Mouse (Mus musculus) spleen, adult 12 weeks (tissue): ENCODE measurements around the gene Cul4b.
"Not testable (repeated sequence)": the region's sequence is repeated elsewhere in the genome, so short reads cannot be mapped to it uniquely, and the experiment has no call there.

Experiments used
- DNase-seq: peaks from one replicate; pipeline ENCODE4 v3.0.0; 2022; ENCODE audit warnings: low spot score

The Cul4b gene

DNA sequence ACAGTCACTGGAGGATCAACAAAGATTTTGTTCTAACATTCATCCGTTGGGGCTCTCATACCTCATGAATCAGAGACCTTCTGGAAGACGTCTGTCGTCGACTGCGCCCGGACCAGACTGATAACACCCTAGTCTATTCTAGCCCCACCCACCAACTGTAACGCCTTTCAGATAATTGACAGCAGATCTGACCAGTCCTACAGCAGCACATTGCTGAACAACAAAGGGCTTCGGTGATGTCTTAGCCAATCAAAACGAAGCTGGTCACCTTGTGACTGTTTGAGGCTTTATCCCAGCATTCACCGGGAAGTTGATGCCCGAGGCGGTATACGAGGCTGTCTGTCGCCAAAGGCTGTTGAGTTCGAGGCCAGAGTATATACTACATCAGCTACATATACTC is at the start of gene Cul4b:
TSS of gene Cul4b (minus strand) at position 119 of the 400 bp plus-strand sequence.
- peak; percentile 4 for DNase-seq

DNA sequence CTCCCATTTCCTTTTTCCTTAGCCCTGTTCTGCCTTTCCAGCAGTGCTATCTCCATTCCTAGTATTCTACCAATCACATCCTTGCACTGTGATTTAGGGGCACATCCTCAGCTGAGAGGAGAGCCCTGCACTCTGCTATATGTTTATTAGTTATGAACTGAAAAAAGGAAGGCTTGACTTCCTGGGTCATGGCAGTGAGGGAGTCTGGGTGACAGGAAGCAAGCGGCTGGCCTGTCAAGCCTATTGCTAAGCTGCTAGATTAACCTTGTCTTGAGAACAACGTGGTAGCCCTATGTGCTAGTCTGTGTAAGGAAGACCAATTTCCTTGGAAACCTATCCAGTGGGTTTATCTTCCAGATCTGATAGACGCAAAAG is 25.0 kb upstream of the Cul4b start:
- DNase-seq: no peak

DNA sequence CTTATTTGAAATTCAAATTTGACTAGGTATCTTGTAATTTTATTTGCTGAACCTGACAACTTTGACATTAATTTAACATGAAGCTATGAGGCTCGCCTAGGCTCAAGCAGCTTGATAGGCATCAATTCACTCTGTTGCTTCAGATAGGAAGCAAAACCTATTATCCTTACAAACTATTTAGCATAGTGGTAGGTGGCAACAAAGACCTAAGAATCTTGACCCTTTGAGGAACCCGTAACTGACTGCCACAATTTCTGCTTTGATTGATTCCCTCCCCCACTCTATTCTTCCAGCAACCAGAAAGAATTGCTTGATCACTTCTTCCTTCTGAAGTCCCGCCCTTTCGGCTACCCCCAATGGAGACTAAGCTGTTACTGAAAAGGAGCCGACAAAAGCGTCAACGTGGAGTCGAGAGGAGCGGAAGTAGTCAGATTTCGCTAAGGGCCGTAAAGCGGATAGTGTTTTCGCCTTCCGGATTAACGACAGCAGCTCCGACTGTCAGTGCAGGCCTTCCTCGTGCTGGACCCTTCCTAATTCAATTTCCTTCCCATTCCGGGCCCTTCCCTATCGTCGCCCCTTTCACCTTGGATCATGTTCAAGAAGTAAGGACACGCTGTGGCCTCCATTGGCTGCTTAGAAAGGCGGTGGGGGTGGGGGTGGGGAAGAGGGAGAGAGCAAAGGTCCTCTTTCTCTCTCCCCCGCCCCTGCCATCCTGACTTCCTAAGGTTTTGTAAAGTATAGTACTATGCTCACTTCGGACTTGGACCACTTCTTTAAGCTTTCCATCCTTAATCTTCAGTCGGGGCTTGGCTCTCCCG is 24.4 kb upstream of the Cul4b start, which contains the start of gene Mcts1:
TSS of gene Mcts1 (plus strand) at position 402 of the 818 bp plus-strand sequence.
- peak; percentile 47 for DNase-seq

DNA sequence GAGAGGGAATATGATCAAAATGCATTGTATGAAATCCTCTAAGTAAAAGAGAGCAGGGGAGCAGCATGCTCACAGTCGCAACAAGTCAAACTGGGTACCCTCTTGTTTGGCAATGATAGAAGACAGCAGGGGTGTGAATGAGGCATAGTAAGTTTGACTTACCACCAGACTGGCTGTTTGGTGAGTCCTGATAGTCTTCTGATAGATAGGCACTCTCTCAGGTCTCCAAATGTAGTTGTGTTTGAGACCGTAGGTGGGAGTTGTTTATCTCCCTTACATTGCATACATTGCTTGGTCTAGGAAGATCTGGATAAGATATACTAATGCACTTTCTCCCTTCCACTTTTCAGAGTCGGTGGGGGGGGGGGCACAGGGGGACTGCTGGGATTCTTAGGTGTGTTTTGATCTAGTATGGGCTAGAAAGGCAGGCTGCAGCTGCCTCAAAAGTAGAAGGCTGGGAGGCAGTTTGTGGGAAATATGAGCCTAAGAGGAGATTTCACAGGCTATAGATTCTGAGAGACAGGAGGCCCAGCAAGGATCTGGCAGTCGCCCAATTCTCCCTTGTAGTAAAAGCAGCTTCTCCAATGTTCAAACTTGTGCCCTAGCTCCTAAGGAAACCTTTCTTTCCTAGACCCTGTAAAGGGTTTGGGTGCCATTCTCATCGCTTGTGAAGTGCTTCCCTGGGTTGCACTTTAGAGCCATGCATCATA is 17.3 kb upstream of the Cul4b start:
- no peak for DNase-seq

DNA sequence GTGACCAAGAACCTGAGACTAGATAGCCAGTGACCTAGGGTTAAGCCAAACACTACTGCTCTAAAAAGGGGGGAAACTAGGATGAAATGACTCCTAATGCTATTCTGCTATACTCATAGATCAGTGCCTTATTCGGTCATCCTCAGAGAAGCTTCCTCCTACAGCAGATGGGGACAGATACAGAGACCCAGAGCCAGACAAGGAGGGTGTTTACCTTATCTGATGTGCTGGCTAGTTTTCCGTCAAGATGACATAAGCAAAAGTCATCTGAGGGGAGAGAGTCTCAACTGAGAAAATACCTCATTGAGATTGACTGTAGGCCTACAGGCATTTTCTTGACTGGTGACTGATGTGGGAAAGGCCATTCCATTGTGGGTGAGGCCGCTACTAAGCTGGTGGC is 15.8 kb upstream of the Cul4b start:
- DNase-seq: no peak

DNA sequence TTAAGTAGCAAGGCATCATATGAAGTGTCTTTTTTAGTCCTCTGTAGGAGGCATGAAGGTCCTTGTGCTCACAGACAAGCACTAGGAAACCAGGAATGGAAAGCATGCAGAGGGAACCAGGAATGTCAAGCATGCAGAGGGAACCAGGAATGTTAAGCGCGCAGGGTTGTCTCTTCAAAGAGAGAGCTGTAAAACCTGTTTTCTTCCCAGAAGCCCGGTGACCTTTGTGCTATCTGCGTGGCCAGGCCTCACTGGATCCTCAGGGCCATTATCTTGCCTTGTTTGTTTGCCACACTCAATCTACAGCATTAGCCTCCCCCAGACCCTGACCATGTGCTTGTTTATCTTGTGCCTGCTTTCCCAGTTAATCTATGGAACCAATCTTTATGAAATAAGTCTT is 13.8 kb upstream of the Cul4b start:
- no peak for DNase-seq

DNA sequence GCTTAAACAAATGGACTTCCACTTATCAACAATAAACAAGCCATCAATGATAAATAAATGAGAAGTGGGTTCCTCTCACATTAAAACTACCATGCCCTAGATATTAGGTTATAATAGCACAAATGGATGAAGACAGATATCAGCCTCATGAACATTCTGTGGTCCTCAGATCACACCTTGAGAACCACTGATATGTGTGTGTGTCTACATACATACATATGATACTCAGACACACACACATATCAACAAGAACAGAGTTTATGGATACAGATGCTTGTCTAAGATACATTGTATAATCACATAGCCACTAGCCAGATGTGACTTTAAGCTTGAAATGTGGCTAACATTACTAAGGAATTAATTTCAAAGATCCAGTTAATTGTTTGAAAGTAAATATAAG is 7.3 kb upstream of the Cul4b start:
- DNase-seq: no peak

DNA sequence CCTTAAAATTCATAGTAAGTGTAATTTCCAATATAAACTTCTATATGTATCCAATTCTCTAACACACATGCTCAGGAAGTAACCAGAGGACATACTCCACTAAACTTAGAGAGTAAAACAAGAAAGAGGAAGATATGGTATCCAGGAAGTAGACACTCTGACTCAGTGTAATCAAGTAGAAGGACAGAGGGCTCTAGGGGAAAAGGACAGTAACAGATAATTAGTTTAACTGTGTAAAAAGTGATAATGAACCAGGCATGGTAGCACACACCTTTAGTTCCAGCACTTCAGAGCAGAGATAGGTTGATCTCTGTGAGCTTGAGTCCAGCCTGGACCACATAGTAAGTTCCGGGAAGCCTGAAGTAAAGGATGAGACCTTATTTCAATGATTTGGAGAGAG is 5.1 kb upstream of the Cul4b start:
- no peak for DNase-seq

DNA sequence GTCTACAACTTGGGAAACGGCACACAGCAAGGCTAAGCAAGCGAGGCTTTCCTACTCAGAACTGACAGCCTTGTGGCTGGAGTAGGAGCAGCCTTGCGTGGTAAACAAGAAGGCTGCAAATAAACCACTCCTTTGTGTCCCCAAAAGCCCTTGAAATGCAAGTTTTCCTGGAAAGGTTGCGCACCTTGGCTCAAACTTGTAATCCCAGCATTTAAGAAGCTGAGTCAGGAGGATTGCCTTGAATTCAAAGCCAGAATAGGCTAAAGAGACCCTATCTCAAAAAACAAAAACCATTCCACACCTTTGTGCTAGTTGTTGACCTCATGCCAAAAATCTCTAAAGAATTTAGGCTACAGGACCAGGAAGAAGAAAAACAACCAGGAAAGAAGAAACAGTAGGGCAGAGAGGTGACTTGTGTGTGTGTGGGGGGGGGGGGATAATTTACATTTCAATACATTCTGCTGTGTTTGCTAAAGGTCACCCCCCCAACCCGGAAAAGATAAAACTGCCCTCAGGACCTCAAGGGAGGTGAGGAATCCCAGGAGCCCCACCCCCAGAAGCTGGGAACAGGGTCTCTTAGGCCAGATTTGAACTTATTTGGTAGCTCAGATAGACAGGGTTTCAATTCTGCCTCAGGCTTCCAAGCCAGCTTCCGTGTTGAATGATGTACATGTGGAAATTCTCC is 9.3 kb downstream of the Cul4b start:
- no peak for DNase-seq

DNA sequence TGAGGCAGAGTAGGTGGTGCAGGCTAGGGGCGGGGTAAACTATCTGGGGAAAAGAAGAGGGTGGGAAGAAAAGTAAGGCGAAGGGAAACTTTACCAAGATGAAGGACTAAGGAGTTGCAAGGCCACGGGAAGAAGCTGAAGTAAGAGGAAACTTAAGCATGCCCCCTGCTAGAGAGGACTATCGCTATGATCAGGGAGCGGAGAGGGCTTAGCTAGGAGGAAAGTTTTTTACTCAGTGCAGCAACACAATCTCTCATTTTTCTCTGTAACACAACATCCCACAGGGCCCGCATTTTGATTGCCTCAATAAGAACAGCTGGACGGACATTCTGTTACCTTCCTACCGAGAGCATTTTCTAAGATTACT is 10.8 kb downstream of the Cul4b start:
- DNase-seq: no peak

DNA sequence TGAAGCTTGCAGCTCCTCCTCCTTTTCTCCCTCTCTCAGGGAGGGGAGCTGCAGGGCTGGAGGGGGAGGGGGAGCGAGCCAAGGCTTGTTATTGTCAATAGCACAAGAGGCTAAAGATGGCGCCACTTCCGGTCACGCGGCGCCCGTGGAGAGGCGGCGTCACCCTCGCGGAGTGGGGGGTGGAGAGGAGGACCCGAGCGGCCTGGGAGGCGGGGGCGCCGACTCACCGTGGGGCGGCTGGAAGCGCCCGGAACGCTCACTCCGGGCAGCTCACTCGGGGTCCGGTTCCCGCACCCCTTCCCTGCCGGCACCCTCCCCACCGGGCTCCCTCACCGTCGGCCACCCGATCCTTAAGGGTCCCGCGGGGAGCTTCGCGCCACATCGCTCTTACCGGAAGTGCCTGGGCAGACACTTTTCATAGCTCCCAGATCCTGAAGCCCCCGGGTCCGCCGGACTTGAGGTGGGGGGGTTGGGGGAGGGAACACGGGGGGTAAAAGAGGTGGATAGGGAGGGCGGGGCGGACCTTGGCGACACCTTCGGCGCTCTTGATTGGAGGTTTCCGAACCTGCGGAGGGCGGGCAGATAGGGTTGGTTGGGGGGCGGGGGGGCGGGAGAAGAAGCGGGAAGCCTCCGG is 11.3 kb downstream of the Cul4b start:
- DNase-seq: peak; percentile 74

DNA sequence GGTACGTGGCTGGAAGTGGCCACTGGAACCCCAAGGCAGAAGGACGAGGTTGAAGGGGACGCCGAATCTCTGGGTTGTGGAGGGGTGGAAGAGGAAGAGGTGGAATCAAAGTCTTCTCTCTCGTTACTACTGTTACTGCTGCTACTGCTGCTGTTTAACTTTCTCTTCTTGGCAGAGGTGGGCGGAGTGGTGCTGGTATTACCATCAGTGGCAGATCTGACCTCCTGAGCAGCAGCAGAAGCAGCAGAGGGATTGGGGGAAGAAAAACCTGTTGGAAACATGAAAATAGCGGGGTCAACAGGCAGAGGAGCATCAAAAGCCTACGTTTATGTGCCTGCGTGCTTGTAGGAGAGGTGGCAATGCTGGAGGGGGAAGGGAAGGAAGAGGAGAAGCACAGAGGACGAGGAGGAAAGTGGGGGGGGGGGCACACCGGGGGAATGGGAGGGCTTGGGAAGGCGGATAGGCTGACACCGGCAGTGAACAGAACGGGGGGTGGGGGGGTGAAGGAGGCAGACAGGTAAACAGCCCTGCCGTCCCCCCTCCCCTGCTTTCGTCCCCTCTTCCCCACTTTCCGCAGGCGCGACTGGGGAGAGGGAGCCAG is 12.0 kb downstream of the Cul4b start:
- peak; percentile 17 for DNase-seq

DNA sequence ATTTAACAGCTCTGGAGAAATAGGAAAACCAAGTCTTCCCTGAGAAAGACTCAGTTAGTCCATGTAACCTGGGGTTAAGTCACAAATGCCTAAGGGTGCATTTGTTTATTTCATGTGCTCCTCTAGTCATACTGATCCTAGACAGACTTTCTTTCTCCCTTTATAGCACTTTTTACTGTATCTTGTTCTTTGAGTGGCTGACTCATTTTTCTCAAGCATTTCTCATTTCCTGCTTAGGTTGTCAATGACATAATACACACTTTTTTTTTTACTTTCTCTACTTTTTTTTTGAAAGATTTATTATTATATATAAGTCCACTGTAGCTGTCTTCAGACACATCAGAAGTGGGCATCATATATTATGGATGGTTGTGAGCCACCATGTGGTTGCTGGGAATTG is 22.7 kb downstream of the Cul4b start:
- DNase-seq: no peak

DNA sequence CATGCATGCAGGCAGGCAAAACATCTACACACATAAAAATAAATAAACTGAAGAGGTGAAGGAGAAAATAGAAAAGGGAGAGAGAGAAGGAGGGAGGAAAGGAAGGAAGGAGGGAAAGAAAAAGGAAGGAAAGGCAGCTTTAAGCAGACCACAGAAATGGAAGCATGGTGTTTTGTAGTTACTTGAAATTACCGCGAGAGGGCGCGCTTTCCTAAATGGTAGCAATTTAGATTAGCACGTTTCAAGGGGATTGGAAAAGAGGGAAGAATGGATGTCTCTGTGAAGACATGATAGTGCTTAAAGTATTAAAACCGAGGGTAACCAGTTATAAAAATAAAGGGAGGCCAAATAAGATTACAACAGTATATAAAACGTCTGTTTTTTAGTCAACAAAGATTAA is 61.4 kb downstream of the Cul4b start:
- peak; percentile 3 for DNase-seq

DNA sequence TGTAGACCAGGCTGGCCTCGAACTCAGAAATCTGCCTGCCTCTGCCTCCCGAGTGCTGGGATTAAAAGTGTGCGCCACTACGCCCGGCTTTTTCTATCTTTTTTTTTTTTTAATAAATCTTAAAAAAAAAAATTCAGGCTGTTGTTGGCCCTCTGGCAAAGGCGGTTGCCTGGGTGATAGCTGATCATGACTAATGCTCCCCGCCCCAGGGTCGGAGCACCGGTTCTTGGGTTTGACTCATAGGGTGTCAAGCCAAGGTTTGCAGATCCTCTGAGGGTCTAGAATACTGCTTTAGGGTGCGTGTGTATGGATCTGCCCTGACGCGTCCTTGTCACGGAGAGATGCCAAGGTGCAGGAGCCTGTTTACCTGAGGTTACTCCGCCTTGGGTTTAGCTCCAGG is 71.2 kb downstream of the Cul4b start:
- no peak for DNase-seq

DNA sequence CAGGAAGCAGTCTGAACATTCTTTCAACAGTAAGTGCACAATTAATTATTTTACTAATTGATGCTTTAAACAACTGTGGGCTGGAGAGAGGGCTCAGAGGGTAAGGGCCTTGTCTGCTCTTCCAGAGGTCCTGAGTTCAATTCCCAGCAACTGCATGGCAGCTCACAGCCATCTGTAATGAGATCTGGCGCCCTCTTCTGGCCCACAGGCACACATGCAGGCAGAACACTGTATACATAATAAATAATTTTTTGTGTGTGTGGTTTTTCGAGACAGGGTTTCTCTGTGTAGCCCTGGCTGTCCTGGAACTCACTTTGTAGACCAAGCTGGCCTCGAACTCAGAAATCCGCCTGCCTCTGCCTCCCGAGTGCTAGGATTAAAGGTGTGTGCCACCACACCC is 73.8 kb downstream of the Cul4b start:
- not testable (repeated sequence) for DNase-seq

DNA sequence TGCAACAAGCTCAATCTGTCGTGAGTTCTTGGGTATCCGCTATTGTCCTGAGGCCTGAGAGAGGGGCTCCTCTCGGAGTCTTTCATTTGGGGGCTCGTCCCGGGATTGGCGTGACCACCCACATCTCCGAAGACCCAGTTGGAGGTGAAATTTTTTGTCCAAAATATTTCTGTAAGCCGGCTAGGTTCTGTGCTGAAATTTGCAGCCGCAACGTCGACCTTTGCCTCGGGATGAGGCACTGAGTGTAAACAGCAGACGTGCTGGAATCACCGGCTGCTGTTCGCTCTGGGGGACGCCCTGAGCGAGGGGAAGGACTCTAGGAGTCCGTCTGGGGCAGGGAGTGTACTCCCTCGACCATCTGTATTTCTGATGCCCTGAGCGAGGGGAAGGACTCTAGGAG is 90.5 kb downstream of the Cul4b start:
- DNase-seq: not testable (repeated sequence)
